Mouse (Mus musculus) heart, adult 18-20 months (tissue): ENCODE data around the gene Phlpp1. TPM values are rescaled to one million over a fixed set of nuclear protein-coding genes. Genes with fewer than 3 reads are reported as not detected.
A peak's percentile ranks its signal among the peaks of the same experiment; 100 is the strongest.

Experiments used
- DNase-seq, 2 experiments: peaks; one replicate each; pipeline ENCODE4 v3.0.0; 2021 to 2022; ENCODE audit warnings: mixed read lengths in 1 of 2
- total RNA-seq, 2 experiments: library from RNA; stranded (reverse); gene quantifications; 2 replicates each; pipeline ENCODE4 v1.2.3; 2021

Phlpp1 gene
- total RNA-seq, 2 experiments from 2014 or later = 16.3 to 19.1 TPM

DNA sequence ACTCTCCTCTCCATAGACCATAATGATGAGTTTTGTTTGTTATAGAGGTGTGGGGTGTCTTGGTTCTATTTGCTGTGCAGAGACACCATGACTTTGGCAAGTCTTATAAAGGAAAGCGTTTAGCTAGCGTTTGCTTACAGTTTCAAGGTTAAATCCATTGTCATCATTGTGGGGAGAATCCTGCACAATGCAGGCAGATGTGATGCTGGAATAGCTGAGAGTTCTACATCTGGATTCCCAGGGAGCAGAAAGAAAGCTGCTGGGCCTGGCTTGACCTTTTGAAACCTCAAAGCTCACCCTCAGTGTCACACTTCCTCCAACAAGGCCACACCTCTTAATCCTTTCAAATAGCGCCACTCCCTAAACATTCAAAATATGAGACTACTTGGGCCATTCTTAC lies 7.4 kb upstream of the Phlpp1 start:
- no peak for DNase-seq

DNA sequence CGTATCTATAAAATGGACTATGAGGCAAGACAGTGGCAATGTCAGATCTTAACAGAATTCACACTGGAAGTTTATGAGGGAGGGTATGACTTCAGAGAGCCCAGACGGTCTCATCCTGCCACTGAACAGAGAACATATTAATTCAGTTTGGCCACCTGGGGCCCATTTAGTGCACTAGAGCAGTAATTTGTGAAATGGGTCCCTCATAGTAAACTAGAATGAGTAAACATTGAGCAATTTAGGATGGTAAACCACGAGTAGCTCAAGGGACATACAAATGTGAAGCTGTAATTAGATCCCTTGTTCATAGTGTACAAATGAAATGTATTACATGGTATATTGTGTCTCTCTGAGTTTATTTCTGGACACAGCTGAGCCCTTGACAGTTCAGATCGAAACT lies 3.6 kb upstream of the Phlpp1 start:
- no peak for DNase-seq

DNA sequence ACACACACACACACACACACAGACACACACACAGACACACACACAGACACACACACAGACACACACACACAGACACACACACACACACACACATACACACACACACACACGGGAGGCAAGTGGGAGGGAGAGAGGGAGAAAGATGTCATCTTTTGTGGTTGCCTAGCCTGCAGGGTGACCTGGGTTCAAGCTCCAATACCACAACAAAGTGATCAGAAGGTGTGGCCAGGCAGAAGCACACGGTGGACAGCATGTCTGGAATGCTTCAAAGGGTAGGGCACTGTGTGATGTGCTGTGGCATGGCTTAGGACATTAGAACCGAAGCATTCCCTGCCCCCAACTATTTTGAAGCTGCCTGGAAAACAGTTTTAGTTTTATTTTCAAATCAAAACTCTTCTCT lies 2.8 kb upstream of the Phlpp1 start:
- no peak for DNase-seq

DNA sequence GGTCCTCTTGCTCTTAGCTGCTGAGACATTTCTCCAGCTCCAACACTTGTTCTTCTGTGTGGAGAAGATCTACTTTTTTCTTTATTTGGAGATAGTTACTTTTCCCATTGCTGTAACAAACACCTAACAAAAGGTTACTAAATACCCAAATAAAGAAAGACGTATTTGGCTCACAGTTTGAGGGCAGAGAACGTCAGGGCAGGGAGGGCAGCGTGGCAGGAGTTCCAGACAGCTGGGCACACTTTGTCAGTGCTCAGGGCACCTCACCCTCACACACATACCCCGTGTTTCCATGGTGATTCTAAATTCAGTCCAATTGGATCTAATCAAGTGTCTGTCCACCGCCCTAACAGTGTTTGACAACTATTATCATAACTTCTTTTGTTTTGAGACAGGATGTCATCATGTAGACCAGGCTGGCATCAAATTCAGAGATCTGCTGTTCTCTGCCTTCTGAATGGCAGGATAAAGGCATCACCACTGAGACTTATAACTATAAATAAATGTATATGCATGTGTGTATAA lies 1.7 kb upstream of the Phlpp1 start:
- DNase-seq = no peak

DNA sequence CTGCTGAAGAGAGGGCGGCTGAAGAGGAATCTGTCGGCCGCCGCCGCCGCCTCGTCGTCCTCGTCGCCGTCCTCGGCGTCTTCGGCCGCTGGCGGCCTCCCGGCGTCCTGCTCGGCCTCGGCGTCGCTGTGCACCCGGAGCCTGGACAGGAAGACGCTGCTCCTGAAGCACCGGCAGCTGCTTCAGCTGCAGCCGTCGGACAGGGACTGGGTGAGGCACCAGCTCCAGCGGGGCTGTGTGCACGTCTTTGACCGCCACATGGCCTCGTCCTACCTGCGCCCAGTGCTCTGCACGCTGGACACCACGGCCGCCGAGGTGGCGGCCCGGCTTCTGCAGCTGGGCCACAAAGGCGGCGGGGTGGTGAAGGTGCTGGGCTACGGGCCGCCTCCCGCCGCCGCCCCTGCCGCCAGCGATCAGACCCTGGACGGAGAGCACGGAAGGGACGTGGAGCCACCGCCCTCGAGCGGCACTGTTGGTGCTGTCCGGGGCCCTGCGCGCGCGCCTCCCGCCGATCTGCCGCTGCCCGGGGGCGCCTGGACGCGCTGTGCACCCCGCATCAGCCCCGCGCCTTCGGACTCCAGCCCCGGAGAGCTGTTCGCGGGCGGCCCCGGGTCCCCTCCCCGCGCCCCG lies 864 bp downstream of the Phlpp1 start:
- peak; percentile 58 to 69 for DNase-seq

DNA sequence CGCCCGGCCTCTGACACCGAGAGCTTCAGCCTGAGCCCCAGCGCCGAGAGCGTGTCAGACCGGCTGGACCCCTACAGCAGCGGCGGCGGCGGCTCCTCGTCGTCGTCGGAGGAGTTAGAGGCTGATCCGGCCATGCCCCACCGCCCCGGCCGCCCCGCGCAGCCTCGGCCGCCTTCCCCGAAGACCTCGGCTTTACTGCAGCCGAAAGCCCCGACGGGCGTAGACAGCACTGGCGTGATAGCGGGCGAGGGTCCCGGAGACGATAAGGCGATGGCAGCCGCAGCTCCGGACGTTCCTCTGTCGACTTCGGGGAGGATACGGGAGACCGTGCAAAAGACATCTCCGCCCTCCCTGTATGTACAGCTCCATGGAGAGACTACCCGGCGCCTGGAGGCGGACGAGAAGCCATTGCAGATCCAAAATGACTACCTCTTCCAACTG lies 1.4 kb downstream of the Phlpp1 start:
- DNase-seq = peak; percentile 24 to 63

DNA sequence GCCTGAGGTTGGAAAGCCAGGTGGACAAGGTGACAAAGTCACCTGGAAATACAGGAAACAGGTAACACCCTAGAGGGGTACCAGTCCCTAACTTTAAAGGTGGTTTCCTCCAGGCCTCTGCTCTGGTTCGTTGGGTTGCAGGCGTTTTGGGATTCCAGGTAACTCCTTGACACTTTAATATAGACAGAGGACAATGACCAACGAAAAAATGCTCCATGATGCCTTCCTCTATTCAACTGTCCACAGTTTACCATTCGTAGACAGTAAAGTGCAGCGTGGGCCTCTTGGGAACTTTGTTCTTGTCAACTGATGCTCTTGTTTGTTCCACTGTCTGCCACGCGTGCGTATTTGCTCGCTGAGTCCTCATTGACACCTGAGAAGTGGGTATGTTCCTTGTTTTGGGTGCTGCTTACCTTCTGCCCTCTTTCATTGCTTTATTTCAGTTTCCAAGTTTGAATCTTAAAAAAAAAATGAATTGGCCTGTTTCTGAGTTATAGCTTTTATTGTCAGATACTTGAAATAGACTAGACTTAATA lies 2.1 kb downstream of the Phlpp1 start:
- DNase-seq = peak in 1 of 2 experiments; percentile 36

DNA sequence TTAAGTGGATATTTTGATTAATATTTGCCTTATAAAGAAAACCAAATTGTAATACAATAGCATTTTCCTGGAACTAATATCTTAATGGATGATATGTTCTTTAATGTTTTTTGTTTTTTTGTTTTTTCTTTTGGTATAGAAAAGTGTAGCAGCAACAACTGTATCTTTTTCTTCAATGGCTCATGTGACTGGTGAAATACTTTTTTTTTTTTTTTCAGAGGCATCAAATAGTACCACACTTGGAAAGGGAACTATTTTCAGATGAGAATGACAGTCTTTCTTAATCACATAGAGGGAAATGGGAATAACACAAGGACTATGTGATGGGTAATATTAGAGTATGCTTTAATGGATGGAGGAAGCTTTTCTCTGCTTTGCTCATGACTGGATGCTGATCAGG lies 3.0 kb downstream of the Phlpp1 start:
- no peak for DNase-seq

DNA sequence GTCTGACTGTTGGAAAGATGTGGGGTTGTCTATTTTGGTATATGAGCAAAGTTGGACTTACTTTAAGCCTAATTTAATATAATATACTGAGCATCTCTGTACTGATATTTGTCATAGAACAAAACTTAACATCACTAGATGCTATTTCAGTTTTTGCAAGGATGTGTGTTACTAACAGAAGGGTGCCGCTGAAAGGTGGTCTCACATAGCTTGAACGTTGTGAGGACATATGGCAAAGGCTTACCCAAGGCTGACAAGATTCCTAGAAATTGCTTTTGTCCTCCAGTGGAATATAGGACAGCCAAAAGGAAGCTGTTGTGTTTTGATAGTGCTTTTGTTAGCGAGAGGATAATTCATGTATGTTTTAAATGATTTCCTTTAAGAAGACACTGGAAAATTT lies 3.8 kb downstream of the Phlpp1 start:
- DNase-seq = no peak

DNA sequence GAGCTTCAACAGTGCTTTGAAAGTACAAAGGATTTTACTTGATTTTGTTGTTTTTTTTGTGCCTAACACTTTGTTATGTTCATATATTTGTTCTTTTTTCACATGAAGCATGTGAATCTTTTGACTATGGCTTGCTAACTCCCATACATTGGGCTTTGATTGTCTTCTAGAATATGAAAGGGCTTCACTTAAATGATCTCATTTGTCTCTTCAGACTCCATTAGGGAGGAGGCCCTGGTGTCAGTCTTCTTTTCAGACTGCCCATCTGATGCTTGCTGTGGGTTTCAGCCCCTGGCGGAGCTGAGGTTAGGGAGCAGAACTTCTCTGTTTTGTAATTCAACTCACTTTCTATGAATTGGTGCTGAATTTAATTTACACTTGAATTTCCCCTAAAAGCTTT lies 5.2 kb downstream of the Phlpp1 start:
- no peak for DNase-seq

DNA sequence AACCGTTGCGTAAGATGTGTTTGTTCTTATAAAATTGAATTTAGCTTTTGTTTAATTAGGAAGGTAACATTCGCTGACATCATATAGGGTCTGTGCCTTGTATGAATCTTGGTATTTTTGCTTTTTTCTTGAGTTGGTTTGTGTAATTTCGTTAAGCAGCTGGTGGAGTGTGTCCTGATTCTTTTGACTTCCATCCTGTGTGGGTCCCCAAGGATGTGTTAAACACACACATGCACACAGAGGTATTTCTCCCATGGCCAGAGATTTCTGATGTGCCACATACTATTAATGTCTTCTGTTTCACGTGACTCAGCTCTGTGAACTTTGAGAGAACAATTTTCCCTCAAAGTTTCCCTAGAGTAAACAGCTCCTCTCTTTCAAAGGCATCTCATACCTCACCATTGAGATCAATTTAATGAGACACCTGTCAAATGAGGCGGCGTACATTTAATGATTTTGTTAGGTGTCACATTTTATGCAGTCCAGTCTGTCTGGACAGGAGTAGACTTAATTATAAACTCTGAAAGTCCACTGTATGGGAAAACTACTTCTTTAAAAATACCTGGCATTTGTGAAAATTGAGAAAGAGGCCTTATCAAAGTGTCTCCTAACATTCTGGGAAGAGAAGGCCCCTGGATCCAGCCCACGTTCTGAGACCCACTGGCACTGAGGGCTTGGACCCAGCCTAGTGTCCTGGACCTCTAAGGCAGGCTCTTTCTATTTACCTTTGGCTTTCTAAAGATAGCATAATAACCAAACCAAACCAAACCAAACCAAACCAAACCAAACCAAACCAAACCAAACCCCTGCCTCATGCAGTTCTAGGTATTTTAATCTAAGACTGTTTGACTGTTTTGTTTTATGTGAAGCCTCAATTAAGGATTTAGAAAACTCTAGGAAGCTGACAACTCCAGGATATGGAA lies 6.6 kb downstream of the Phlpp1 start:
- DNase-seq = no peak

DNA sequence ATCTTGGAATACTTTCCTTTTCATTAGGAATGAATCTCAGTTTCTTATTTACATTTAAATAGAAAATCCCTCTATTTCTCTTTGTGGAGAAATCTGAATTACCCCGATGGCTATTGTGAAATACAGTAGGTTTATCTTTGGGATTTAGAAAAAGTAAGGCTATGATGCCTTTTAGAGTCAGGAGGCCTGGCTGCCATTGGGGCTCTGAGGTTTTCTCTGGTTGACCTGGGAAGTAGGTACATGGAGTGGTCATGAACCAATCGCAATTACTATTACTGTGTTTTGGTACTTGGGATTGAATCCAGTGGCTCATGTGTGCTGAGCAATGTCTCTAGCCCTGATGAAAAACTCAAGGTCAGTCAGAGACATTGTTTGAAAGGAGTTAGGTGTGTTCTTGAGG lies 12.1 kb downstream of the Phlpp1 start:
- DNase-seq = no peak

DNA sequence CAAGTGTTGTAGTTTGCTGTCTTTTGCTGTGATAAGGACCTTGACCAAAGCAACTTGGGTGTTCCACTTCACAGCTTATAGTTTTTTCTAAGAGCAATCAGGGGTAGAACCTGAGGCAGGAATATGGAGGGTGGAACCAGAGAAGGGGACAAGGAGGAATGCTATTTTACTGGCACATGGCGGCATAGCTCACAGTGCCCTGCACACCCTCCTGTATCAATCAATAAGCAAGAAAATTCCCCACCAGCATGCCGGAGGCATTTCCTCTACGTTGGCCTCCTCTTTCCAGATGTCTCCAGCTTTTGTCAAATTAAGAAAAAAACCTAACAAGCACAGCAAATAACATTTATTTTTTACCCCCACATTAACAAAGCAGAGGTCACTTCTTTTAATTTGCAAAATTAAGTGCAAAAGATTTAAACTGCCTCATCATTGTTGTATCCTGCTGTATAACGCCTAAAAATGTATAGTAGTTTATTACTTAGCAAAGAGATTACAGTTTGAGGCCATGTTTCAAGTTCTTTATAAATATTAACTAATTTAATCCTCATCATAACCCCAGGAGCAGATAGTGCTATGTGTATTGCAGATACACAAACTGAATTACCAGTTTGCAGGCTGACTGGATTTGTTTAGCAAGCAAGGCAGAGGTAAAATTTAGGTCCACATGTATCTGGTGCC lies 13.4 kb downstream of the Phlpp1 start:
- no peak for DNase-seq

DNA sequence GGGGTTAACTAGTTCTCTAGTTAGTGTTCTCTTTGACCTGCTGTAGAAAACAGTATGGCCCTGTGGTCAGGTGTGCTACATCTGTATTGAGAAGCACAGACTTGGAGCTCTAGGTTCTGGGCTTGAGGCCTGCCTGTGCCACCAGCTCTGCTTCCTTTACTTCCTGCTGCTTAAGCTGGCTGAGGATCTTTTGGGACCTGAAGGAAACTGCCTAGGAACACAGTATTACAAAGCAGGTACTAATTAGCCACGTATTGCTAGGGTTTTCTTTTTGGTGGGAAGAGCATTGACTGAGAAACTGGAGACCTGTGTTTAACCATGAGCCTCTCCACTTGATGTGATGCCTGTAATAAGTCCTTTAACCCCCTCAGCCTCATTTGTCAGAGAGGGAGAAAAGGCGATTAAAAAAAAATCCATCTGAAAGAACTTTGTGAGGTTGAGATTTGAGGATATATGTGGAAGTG lies 13.9 kb downstream of the Phlpp1 start:
- no peak for DNase-seq

DNA sequence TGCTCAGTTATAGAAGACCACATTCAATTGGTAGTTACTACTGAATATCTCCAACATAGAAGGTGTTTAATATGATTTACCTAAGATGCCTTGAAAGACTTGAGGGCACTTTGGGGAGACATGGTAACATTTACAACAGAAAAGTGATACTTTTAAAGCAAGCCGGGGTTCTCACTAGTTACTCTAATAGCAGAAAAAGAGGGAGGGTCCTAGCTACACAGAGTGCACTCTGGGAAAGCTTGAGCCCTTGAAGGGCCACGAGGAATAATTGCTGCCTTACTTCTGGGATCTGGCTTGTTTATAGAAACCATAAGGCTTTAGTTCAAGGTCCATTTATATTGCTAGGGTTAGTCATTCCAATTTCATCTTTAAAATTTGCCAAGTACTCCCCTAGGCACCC lies 14.5 kb downstream of the Phlpp1 start:
- no peak for DNase-seq

DNA sequence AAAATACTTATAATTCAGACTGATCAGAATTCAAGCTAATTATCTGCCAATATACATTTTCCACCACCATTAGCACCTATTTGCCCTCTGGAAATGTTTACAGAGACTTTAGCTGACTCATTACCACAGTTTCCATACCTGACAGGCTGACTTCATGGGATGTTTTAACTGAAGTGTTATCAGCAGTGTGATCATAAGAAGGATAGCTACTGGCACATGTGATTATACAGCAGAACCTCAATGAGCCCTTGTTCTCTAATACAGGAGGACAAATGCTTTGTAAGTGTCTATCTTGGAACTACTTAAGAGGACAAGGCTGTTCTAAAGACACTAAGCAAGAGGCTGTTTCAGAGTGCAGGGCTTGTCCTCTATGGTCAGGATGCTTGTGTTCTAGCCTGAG lies 15.9 kb downstream of the Phlpp1 start:
- no peak for DNase-seq

DNA sequence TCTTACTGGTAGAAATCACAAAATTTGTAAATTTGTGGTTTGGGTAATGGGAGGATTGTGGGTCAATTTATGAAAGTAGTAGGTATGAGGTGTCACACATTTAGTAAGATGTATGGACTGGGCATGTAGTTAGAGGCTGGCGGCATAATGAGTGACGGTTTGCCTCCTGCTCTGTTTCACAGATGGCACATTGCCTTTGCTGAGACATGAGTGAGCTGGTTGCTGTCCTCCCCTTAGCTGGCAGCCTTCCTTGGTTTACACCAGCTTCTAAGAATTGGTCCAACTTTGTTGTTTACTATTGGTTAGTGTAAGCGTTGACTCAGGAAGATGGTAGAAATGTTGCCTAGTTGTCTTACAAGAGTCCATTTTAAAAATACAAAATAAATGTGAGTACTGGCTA lies 17.2 kb downstream of the Phlpp1 start:
- DNase-seq = no peak

DNA sequence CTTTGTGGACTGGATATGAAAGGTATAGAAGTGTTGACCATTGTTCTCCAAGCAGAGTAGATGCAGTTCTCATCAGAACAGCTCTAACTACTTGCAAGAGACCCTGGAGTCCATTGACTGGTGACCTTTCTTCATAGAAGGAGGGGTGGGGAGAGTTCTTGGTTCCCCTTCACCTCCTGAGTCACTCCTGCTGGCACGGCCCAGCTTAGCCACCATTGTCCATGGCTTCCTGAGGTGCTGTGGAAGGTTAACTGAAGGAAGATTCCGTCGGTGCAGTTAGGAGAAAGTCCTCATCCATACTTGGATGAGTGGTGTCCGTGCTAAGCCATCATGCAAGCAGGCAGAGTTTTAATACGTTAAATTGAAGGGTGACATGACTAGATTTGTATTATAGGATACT lies 17.8 kb downstream of the Phlpp1 start:
- DNase-seq = no peak

DNA sequence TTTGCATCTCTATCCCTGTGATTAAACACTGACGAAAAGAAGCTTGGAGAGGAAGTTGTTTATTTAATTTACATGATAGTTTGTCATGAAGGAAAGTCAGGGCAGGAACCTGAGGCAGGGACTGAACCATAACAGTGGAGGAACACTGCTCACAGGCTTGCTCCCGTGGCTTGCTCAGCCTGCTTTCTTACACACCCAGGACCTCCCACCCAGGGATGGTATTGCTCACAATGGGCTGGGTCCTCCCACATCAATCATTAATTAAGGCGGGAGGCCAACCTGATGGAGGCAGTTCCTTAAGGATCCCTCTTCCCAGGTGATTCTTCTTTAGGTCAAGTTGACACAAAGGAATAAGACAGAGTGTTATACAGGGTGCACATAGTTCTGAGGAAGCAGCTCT lies 19.1 kb downstream of the Phlpp1 start:
- DNase-seq = no peak

DNA sequence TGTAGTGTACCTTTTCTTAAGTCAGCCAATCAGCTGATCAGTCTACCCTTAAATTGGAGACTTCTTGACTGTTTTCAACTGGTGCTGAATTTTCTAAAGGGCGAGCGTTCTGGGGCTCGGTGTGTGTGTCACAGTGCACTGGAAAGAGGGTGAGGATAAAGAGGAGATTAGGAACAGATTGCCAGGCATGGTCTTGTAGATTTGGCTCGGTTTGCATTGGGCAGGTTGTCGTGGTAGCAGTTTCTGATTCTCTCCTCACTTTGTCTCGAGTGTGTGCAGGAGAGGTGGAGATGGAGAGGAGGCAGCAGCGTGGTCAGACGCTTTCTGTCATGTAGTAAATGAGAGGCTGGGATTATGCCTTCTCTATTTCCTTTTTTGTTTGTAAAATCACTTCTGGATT lies 20.3 kb downstream of the Phlpp1 start:
- no peak for DNase-seq

DNA sequence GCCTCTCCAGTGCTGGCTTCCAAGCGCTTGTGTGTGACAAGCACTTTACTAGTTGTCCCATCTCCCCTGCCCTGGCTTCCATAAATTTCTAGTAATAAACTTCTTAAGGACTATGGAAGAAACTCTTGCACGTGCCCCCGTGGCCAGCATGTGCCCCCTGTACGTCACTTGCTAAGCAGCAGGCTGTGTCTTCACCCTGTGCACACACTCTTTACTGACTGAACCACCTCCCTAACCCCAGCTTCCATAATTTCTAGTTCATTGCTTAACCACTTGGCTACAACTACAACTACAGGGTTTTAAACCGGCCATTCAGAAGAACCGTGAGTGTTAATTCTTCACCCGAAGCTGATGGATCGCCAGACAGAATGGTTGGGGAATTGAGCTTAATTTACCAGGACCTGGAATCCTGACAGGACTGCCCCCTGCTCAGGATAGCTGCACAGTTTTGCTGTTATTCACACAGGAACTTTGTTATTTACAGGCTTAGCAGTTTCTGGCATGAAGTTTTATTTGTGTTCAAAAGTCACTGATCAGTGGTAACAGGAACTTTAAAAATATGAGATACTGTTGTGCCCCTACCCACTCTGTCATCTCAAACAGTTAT lies 21.4 kb downstream of the Phlpp1 start:
- no peak for DNase-seq

DNA sequence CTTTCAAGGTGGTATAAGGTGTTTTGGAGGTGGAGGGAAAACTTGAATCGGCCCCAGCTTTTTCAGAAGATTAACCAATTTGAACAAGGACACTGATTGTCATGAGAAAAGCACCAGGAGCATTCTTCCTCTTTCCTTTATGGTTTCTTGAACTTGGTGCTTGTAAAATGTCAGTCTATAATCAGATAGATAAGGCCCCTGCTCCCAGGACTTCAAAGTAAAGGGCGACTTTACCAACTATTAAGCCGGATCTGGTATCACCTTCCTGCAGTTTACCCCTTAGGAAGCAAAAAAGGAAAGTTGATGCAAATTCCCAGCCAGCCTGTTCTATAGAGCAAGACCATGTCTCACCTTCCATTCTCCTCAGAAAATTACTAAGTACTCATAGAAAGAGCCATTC lies 21.9 kb downstream of the Phlpp1 start:
- no peak for DNase-seq
